ENCODE assay signal across 14 mouse cellular contexts in the genomic region with DNA sequence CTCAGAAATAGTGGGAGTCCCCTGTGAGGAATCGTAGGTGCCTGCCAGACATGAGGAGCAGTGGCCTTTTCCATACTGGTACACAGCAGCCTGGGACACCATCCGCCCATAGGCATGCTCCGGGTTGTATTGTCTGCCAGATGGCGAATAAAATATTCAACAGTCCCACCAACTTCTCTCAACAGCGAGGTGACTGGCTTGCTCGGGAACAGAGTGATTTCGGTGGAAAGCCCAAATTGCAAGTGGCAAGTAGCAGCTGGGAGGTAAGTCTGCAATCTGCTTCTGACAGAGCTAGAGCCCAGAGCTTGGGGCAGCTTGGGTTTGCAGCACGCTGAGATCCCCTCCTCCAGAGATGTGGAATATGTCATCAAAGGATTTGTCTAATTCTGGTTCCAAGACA. TPM values are rescaled to one million over a fixed set of nuclear protein-coding genes. Genes with fewer than 3 reads are reported as not detected.
DNase-seq lines count a peak whose midpoint lies in the region; ATAC-seq and TF ChIP-seq lines count a peak whose summit lies in the region.
"Had no signal": no experiment of that assay in that cellular context is flagged by ENCODE, and none has a peak within 500 bp of the region (broad histone marks: within the 10 kb centered on the region; RNA-seq: fewer than 3 reads in every experiment).

No protein-coding gene starts in this region.

- no peaks in the 10 kb centered on the region for H3K27me3 ChIP-seq in midbrain, postnatal 0 days (ENCODE audit: insufficient read depth, low read length)
- H3K27me3 ChIP-seq in midbrain, embryonic 10.5 days (ENCODE audit: low read depth, poor library complexity, severe bottlenecking), result peaks cover 14% of the 10 kb centered on the region

- H3K9ac ChIP-seq in midbrain, postnatal 0 days (replicated peaks; ENCODE audit: low read length, poor library complexity, severe bottlenecking), result no peak overlapping the region

- no peak for TF ChIP-seq CTCF in midbrain, postnatal 0 days (IDR thresholded peaks at IDR 0.05)

- H3K4me3 ChIP-seq in midbrain, postnatal 0 days (ENCODE audit: low read depth, low read length), result no peak overlapping the region
- H3K4me3 ChIP-seq in midbrain, embryonic 10.5 days, result no peak overlapping the region

- no peaks in the 10 kb centered on the region for H3K9me3 ChIP-seq in midbrain, postnatal 0 days (ENCODE audit: low read length)
- no peaks in the 10 kb centered on the region for H3K9me3 ChIP-seq in midbrain, embryonic 10.5 days (replicated peaks)

- peak; percentile 6 for DNase-seq in cerebellum, adult 9-11 months
- DNase-seq in cerebellum, adult 8-10 months, result no peak
- peak; percentile 68 for DNase-seq in midbrain, postnatal 0 days (ENCODE audit: low spot score)
- no peak for DNase-seq in midbrain, embryonic 10.5 days (ENCODE audit: low spot score)
- DNase-seq in left cerebral cortex, adult 9 months (ENCODE audit: low spot score in 2 of 2), result peak; percentile 51 to 84
- DNase-seq in lung, postnatal 25 days (ENCODE audit: low spot score), result no peak
- no peak for DNase-seq in MN1 (ENCODE audit: low spot score)
- DNase-seq in urinary bladder, postnatal 4 days (ENCODE audit: low spot score in 2 of 2), result no peak
- DNase-seq: adrenal gland, postnatal 25 days; cerebellum, adult 11-12 months; kidney, adult 18-20 months; lung, adult 18-20 months had no signal

- no peak overlapping the region for H3K4me2 ChIP-seq in midbrain, postnatal 0 days (ENCODE audit: low read depth, low read length, poor library complexity, severe bottlenecking)
- H3K4me2 ChIP-seq: heart, embryonic 11.5 days; midbrain, embryonic 11.5 days had no signal

- H3K27ac ChIP-seq in midbrain, postnatal 0 days (ENCODE audit: low read depth, low read length), result no peak overlapping the region
- no peak overlapping the region for H3K27ac ChIP-seq in midbrain, embryonic 10.5 days (replicated peaks)

- 0 out of 2 replicates have a peak, but pooled peaks cover under 1% of the 10 kb centered on the region for H3K4me1 ChIP-seq in midbrain, postnatal 0 days (ENCODE audit: insufficient read depth, low read length)
- no peaks in the 10 kb centered on the region for H3K4me1 ChIP-seq in midbrain, embryonic 10.5 days

- no peak for ATAC-seq in midbrain, postnatal 0 days (ENCODE audit: low FRiP score)

- no peaks in the 10 kb centered on the region for H3K36me3 ChIP-seq in midbrain, postnatal 0 days (ENCODE audit: insufficient read depth, low read length)
- no peaks in the 10 kb centered on the region for H3K36me3 ChIP-seq in midbrain, embryonic 10.5 days

- 60% methylated on average over 8 of the region's 8 CpGs for WGBS in midbrain, postnatal 0 days
- WGBS in midbrain, embryonic 10.5 days, result 86% methylated on average over 8 of the region's 8 CpGs

RNA-seq across cellular contexts. Expression of a gene that starts 5.7 kb away (rescaled TPM):
- 20.2 and 25.0 TPM in 2 replicates for total RNA-seq in midbrain, postnatal 0 days (2014; rRNA removed)
- polyA plus RNA-seq in midbrain, postnatal 0 days (2015; fragmentation: Nextera tagmentation; extraction: Ambion mirVana), result 18.9 and 19.2 TPM in 2 replicates
- polyA plus RNA-seq in midbrain, embryonic 10.5 days (2016; fragmentation: Nextera tagmentation; extraction: Ambion mirVana), result 6.6 and 6.8 TPM in 2 replicates

Comparison
In these comparisons a context has a peak if more than half of its experiments do, and no peak if none do; other contexts are left out.
1. DNase-seq: peak in cerebellum, adult 9-11 months (single experiment), midbrain, postnatal 0 days (single experiment) and left cerebral cortex, adult 9 months (2 of 2); none in cerebellum, adult 8-10 months (single experiment), midbrain, embryonic 10.5 days (single experiment), lung, postnatal 25 days (single experiment), MN1 (single experiment) and urinary bladder, postnatal 4 days (0 of 2).